ENCODE assay signal across 10 mouse cellular contexts in genomic region chr2:27343984-27344453, GRCm38 (mm10).
DNase-seq lines count a peak whose midpoint lies in the region; ATAC-seq and TF ChIP-seq lines count a peak whose summit lies in the region.
"Had no signal": no experiment of that assay in that cellular context is flagged by ENCODE, and none has a peak within 500 bp of the region (broad histone marks: within the 10 kb centered on the region; RNA-seq: fewer than 3 reads in every experiment).

No protein-coding gene starts in this region.

- H3K36me3 ChIP-seq in hindbrain, embryonic 16.5 days (ENCODE audit: control insufficient read depth, insufficient read depth, low read length), result no peaks in the 10 kb centered on the region
- no peaks in the 10 kb centered on the region for H3K36me3 ChIP-seq in midbrain, postnatal 0 days (ENCODE audit: insufficient read depth, low read length)

- no peak overlapping the region for H3K27ac ChIP-seq in left cerebral cortex, adult 2 months
- H3K27ac ChIP-seq in hindbrain, embryonic 16.5 days (ENCODE audit: low read depth, low read length), result peak overlapping the region; percentile 71
- peak overlapping the region; percentile 70; the same call in 1 of the 2 replicates for H3K27ac ChIP-seq in midbrain, postnatal 0 days (ENCODE audit: low read depth, low read length)

- peak overlapping the region; percentile 43; the same call in 1 of the 2 replicates for H3K9ac ChIP-seq in hindbrain, embryonic 16.5 days (ENCODE audit: low read depth, low read length)
- H3K9ac ChIP-seq in midbrain, postnatal 0 days (replicated peaks; ENCODE audit: low read length, poor library complexity, severe bottlenecking), result peak overlapping the region; percentile 42; the same call in 1 of the 2 replicates

- no peak overlapping the region for H3K4me3 ChIP-seq in left cerebral cortex, adult 2 months
- 0 out of 2 replicates have a peak overlapping the region, but pooled peaks have one; percentile 6 for H3K4me3 ChIP-seq in hindbrain, embryonic 16.5 days (ENCODE audit: low read length)
- no peak overlapping the region; the same call in 1 of the 2 replicates for H3K4me3 ChIP-seq in midbrain, postnatal 0 days (ENCODE audit: low read depth, low read length)
- H3K4me3 ChIP-seq: myocyte had no signal

- H3K4me2 ChIP-seq in hindbrain, embryonic 16.5 days (ENCODE audit: low read length), result peak overlapping the region; percentile 28
- H3K4me2 ChIP-seq in midbrain, postnatal 0 days (ENCODE audit: low read depth, low read length, poor library complexity, severe bottlenecking), result peak overlapping the region; percentile 32

- no peaks in the 10 kb centered on the region for H3K27me3 ChIP-seq in hindbrain, embryonic 16.5 days (replicated peaks; ENCODE audit: control insufficient read depth, insufficient read depth, low read length)
- H3K27me3 ChIP-seq in midbrain, postnatal 0 days (ENCODE audit: insufficient read depth, low read length), result no peaks in the 10 kb centered on the region

- no peak for DNase-seq in left cerebral cortex, adult 2 months (ENCODE audit: extremely low spot score in 1 of 2, low spot score in 2 of 2)
- no peak for DNase-seq in left cerebral cortex, postnatal 36 days (ENCODE audit: low spot score in 2 of 2)
- peak; percentile 62 for DNase-seq in midbrain, postnatal 0 days (ENCODE audit: low spot score)
- no peak for DNase-seq in kidney, postnatal 4 days
- no peak for DNase-seq in kidney, adult 11 months
- DNase-seq: thymus, adult 18-20 months had no signal

- H3K4me1 ChIP-seq in hindbrain, embryonic 16.5 days (ENCODE audit: control insufficient read depth, insufficient read depth, low read depth, low read length), result peaks cover 16% of the 10 kb centered on the region
- H3K4me1 ChIP-seq in midbrain, postnatal 0 days (ENCODE audit: insufficient read depth, low read length), result peaks cover 11% of the 10 kb centered on the region; the same call in 1 of the 2 replicates

- WGBS in hindbrain, embryonic 16.5 days, result 18% methylated on average over 12 of the region's 12 CpGs
- WGBS in midbrain, postnatal 0 days, result 10% methylated on average over 12 of the region's 12 CpGs

- peak; percentile 51 for ATAC-seq in common myeloid progenitor, adult 5-6 weeks (replicated peaks; ENCODE audit: low read depth, poor library complexity, severe bottlenecking)
- peak; percentile 50 for ATAC-seq in hindbrain, embryonic 16.5 days
- ATAC-seq in midbrain, postnatal 0 days (ENCODE audit: low FRiP score), result peak; percentile 34; the same call in 1 of the 2 replicates
- ATAC-seq in CD4-positive, CD25-positive, alpha-beta regulatory T cell, adult 4 months, result no peak

- TF ChIP-seq CTCF in left cerebral cortex, adult 2 months (IDR thresholded peaks at IDR 0.05), result peak; percentile 16; the same call in 1 of the 2 replicates
- TF ChIP-seq CTCF in midbrain, postnatal 0 days (IDR thresholded peaks at IDR 0.05), result peak; percentile 50

- H3K9me3 ChIP-seq in hindbrain, embryonic 16.5 days (ENCODE audit: control insufficient read depth, low read length), result no peaks in the 10 kb centered on the region
- H3K9me3 ChIP-seq in midbrain, postnatal 0 days (ENCODE audit: low read length), result no peaks in the 10 kb centered on the region

- intact Hi-C loops in left cerebral cortex, adult 2 months (cut with DNase I), result no loop called here
- intact Hi-C loops in left cerebral cortex, postnatal 36 days (cut with DNase I), result no loop called here
